Mouse (Mus musculus) embryonic facial prominence, embryonic 13.5 days (tissue): ENCODE results near the gene Havcr1. TPM values are rescaled to one million over a fixed set of nuclear protein-coding genes. Genes with fewer than 3 reads are reported as not detected.

Source experiments
- polyA plus RNA-seq: library from polyadenylated mRNA; unstranded; fragments of >200 nt; fragmentation: Nextera tagmentation; extraction: Ambion mirVana; gene quantifications from 2 replicates; pipeline ENCODE4 v1.2.1, GENCODE M21; 2015

Havcr1 gene
- polyA plus RNA-seq, 1 experiment from 2014 or later, result not detected

Other genes with a start within 250 kb of the Havcr1 start
- not detected in 2 replicates for gene Gm12169, start 210.9 kb upstream of the Havcr1 start, polyA plus RNA-seq
- gene BC053393, start 163.5 kb upstream of the Havcr1 start, polyA plus RNA-seq, result not detected in 2 replicates
- not detected in 2 replicates for gene Dppa1, start 105.8 kb upstream of the Havcr1 start, polyA plus RNA-seq
- gene Timd2, start 28.0 kb upstream of the Havcr1 start, polyA plus RNA-seq, result 0.48 TPM in 1 of 2 replicates, not detected in the other
- gene Timd4, start 75.7 kb downstream of the Havcr1 start, polyA plus RNA-seq, result 0.32 TPM in 1 of 2 replicates, not detected in the other